Mouse (Mus musculus): ENCODE data around the gene Fkbp5.

Fkbp5 gene

GRCm38 (mm10) chr17:28502196-28502821 lies 15.0 kb downstream of the Fkbp5 start:
- DNase-seq (ENCODE audit: low spot score), result no peak

DNA sequence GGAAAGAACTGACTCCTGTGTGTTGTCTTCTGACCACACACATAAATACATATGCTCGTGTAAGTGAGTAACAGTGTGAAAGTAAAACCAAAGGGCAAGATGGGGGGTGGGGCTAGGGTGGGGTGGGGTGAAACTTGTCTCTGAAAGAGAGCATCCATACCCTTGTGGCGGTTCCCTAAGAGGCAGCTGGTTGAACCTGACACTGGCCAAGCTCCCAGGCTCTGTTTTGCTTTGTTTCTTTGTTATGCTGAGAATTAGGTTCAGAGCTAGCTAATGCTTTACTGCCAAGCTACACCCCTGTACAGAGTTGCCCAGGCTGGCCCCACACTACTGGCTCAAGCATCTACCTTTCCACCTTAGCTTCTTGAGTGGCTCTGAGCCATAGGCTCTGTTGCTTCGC lies 16.9 kb downstream of the Fkbp5 start:
- DNase-seq (ENCODE audit: low spot score), result no peak

- DNase-seq (ENCODE audit: low spot score), result no peak
Observed at GRCm38 (mm10) chr17:28499190-28499589, 18.1 kb downstream of the Fkbp5 start.

DNA sequence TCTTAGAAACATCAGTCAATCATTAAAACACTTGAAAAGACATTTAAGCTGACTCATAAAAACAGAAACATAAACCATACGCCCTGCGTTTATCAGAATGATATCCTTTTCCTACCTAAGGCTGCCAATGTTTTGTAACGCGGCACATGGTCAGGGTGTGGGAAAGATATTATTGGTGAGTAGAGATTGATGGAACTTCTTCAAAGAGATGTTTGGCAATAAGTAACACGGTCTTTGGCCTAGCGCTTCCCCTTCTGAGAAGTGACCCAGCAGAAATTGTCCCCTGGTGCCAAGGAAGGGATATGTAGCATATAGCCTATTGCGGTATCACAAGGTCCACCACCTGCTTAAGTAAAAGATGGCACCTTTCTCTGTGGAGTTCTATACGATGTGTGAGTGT lies 21.5 kb downstream of the Fkbp5 start:
- no peak for DNase-seq (ENCODE audit: low spot score)

DNA sequence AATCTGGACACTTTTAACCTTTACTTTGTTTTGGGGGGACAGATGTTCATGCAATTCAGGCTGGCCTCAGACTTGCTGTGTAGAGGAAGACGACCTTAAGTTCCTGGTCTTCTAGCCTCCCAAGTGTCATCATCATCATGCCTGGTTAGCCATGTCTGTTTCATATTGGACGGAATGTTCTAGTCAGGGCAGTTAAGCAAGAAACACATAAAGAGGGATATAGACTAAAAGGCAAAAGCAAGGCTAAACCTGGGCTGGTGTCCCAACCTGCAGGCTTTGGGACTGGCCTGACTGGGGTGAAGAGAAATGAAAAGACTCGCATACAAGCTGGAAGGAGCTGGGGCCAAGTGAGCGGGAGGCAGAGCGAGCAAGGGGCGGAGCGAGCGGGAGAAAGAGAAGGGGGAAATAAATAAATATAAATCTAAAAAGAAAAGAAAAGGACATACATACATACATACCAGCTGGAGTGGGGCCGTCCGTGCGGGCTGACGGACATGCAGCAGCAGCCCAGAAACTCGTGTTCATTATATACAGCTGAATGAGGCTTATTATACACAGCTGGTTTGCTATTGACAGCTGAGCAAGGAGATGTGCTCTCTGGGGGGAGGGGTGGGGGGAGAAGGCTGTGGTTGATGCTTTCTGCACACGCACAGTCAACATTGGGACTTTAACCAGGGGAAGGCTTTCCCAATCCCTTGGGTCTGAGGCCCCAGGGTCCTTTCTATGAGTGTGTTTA lies 26.1 kb downstream of the Fkbp5 start:
- DNase-seq (ENCODE audit: low spot score), result no peak

- no peak for DNase-seq (ENCODE audit: low spot score)
Observed at GRCm38 (mm10) chr17:28488258-28489013, 28.9 kb downstream of the Fkbp5 start.

DNA sequence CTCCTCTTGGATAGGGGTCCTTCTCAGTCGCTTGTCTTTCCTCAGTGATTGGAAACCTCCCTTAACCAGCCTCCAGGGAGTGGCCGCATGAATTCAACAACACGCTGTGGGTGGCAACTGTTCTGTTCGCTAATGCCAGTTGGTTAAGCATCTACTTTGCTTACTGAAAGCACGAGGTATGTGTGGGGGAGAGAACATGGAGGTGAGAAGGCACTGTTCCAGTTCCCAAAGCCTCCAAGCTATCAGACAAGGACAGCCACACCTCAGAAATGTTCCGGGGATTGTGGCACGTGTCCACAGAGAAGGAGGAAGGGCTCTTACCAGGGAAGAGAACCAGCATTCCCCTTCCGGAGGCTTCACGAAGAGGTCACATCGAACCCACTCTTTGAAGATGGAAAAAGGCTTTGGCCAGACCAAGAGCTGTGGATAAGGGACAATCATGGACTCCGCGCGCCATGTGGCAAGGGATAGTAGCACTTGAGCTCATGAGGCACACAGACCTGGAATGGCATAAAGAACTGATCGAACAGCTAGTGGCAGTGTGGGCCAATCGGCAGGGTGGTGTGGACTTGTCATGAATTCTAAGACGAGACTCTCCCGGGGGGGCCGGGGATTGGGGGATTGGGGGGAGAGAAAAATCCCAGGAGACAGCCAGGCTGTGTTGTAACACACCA lies 29.6 kb downstream of the Fkbp5 start:
- DNase-seq (ENCODE audit: low spot score), result no peak

DNA sequence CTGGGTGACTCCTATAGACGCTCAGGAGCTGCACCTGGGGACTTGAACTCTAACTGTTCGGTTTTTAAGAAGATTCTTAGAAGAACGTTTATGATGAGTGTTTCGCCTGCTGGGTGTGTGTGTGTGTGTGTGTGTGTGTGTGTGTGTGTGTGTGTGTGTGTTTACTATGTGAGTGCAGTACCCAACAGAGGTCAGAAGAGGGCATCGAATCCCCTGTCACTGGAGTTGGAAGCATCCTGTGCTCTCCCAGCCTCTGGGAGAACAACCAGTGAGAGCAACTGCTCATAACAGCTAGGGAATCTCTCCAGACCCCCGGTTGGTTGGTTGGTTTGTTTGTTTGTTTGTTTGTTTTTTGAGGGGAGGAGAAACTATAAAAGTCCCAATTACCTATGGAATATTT lies 30.6 kb downstream of the Fkbp5 start:
- no peak for DNase-seq (ENCODE audit: low spot score)

GRCm38 (mm10) chr17:28485977-28486400 lies 31.3 kb downstream of the Fkbp5 start:
- DNase-seq (ENCODE audit: low spot score), result peak; percentile 95

DNA sequence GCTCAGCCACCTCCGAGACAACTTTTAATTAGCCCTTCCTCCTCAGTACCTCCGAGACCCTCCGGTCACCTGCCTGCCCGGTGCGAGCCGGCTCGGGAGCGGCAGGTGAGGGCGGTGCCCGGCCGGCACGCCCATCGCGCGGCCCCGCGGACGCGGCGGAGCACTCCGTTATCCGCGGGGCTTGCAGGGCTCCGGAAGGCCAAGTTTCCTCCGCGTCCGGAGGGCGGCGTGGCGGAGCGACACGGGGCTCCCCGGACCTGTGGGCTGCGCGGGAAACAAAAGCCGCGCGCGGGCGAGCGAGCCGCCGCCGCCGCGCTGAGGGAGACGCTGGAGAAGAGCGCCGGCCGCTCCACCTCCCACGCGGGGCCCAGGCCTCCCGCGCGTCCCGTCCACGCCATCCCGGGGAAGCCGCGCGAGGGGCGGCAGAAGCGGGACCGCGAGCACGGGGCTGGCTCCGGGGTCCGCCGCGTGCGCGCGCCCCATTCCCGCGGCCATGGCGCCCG lies 31.8 kb downstream of the Fkbp5 start:
- DNase-seq (ENCODE audit: low spot score), result no peak

- no peak for DNase-seq (ENCODE audit: low spot score)
Observed at GRCm38 (mm10) chr17:28484704-28485445, 32.5 kb downstream of the Fkbp5 start.

- no peak for DNase-seq (ENCODE audit: low spot score)
Observed at GRCm38 (mm10) chr17:28477421-28477820, 39.9 kb downstream of the Fkbp5 start.

DNA sequence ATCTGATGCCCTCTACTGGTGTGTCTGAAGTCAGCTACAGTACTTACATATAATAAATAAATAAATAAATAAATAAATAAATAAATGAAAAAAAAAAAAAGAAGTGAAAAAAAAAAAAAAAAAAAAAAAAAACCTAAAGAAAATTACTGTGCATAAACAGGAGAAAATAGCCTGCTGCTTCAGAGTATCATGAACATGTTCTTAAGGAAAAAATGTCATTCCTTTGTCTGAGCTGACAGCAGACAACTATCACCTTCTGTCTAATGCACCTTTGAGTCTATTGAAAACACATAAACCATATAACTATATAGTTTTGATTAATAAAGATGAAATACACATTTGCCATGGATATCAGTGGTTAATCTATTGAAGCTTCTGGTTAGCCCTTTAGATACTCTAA lies 40.9 kb downstream of the Fkbp5 start:
- no peak for DNase-seq (ENCODE audit: low spot score)

- DNase-seq (ENCODE audit: low spot score), result no peak
Observed at GRCm38 (mm10) chr17:28475593-28476325, 41.6 kb downstream of the Fkbp5 start.

- DNase-seq (ENCODE audit: low spot score), result no peak
Observed at GRCm38 (mm10) chr17:28472696-28473095, 44.6 kb downstream of the Fkbp5 start.

DNA sequence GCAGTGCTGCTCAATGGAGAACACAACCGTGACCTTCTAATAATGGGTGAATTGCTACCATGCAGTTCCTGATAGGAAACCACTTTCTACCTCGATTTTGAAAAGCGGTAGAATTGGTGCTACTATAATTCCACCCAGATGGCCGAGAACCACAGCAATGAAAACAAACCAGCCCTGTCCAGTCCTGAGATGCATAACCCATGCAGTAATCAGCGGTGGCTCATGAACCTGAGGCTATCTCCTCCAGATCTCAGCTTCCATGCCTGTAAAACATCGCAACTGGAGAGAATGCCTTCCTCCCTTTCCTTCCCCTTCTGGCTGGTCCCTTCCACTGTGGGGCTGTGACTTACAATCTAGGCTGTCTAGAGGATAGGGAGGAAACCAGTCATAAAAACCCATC lies 46.5 kb downstream of the Fkbp5 start:
- no peak for DNase-seq (ENCODE audit: low spot score)

DNA sequence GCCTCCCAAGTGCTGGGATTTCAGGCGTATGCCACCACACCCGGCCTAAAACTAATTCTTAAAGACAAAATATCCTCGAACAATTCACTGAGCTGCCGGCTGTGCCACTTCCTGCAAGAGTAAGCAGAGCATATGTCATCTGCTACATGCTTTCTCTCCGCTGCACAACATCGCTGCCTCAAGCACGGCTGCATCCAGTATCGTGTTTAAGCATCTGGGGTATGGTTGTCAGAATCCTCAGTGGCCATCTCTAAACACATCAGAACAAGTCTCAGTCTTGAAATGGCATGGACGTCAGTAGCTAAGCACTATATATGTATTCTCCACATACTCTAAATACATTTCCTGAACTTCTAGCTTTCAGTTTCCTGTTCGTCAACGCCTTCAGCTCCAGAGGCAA lies 49.6 kb downstream of the Fkbp5 start:
- no peak for DNase-seq (ENCODE audit: low spot score)

DNA sequence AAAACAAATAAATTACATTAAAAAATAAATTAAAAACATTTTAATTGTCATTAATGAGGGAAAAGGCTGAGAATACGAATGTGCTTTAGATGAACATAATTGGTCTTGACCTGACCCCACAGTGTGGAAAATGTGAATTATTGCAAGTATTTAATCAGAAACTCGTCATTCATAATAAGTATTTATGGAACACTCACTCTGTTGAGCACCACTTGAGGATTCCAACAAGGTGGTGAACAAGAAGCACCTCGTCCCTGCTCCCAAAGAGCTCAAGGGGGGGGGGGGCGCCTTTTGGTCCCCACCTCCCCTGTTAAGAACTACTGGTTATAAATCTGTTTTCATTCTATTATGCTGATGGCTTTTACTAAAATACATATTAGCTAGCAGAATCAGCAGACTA lies 51.4 kb downstream of the Fkbp5 start:
- DNase-seq (ENCODE audit: low spot score), result no peak

GRCm38 (mm10) chr17:28463701-28464443 lies 53.5 kb downstream of the Fkbp5 start:
- DNase-seq (ENCODE audit: low spot score), result no peak

GRCm38 (mm10) chr17:28460388-28460787 lies 56.9 kb downstream of the Fkbp5 start:
- no peak for DNase-seq (ENCODE audit: low spot score)
